10 mouse cellular contexts compared by ENCODE assay signal in the genomic region with DNA sequence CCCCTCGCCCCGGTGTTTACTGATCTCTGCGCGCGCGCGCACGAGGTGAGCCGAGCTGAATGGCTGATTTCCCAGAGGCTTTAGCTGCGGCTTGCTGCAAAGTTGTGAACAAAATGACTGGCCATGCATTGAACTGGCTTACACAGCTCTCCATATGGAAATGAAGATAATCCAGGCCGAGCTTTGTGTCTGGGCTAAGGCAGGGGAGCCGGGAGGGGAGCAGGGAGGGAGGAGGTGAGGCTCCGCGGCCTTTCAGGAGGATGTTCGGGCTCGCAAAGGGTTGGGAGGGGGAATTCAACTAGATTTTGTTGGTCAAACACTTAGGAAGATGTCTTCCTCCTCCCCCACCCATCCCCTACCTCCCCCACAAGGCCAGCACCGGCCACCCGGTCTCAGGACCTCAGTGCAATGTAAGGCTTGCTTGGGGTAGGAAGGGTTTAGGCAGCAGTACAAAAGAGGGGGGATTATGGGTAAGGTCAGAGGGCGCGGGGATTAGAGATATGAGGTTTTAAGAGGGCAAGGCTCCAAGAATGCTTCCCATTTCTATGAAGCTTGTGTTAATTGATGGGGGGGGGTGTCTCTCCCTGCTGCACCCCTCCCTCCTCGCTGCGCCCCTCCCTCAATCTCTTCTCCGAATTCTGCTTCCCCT.
DNase-seq lines count a peak whose midpoint lies in the region; ATAC-seq and TF ChIP-seq lines count a peak whose summit lies in the region.
"Had no signal": no experiment of that assay in that cellular context is flagged by ENCODE, and none has a peak within 500 bp of the region (broad histone marks: within the 10 kb centered on the region; RNA-seq: fewer than 3 reads in every experiment).

No protein-coding gene starts in this region.

- peaks cover 37% of the 10 kb centered on the region for H3K27me3 ChIP-seq in hindbrain, embryonic 13.5 days
- no peaks in the 10 kb centered on the region; the same call in 1 of the 2 replicates for H3K27me3 ChIP-seq in midbrain, postnatal 0 days (ENCODE audit: insufficient read depth, low read length)

- no peaks in the 10 kb centered on the region for H3K36me3 ChIP-seq in hindbrain, embryonic 13.5 days
- no peaks in the 10 kb centered on the region for H3K36me3 ChIP-seq in midbrain, postnatal 0 days (ENCODE audit: insufficient read depth, low read length)

- no peak for TF ChIP-seq CTCF in midbrain, postnatal 0 days (IDR thresholded peaks at IDR 0.05)

- no peaks in the 10 kb centered on the region for H3K9me3 ChIP-seq in hindbrain, embryonic 13.5 days
- no peaks in the 10 kb centered on the region for H3K9me3 ChIP-seq in midbrain, postnatal 0 days (ENCODE audit: low read length)

- 9% methylated on average over 23 of the region's 23 CpGs for WGBS in hindbrain, embryonic 13.5 days
- 2% methylated on average over 23 of the region's 23 CpGs for WGBS in midbrain, postnatal 0 days

- no peak overlapping the region for H3K4me3 ChIP-seq in hindbrain, embryonic 13.5 days
- H3K4me3 ChIP-seq in midbrain, postnatal 0 days (ENCODE audit: low read depth, low read length) = no peak overlapping the region

- peak overlapping the region; percentile 51; the same call in 1 of the 2 replicates for H3K9ac ChIP-seq in hindbrain, embryonic 13.5 days
- peak overlapping the region; percentile 29; the same call in 1 of the 2 replicates for H3K9ac ChIP-seq in midbrain, postnatal 0 days (replicated peaks; ENCODE audit: low read length, poor library complexity, severe bottlenecking)

- no peak for ATAC-seq in hindbrain, embryonic 13.5 days (ENCODE audit: low FRiP score)
- no peak for ATAC-seq in midbrain, postnatal 0 days (ENCODE audit: low FRiP score)
- ATAC-seq: Patski had no signal

- peaks cover 36% of the 10 kb centered on the region for H3K4me1 ChIP-seq in hindbrain, embryonic 13.5 days (replicated peaks)
- H3K4me1 ChIP-seq in midbrain, postnatal 0 days (ENCODE audit: insufficient read depth, low read length) = 0 out of 2 replicates have a peak, but pooled peaks cover 9% of the 10 kb centered on the region

- H3K4me2 ChIP-seq in hindbrain, embryonic 13.5 days = peak overlapping the region; percentile 33
- peak overlapping the region; percentile 38 for H3K4me2 ChIP-seq in midbrain, postnatal 0 days (ENCODE audit: low read depth, low read length, poor library complexity, severe bottlenecking)

- H3K27ac ChIP-seq in hindbrain, embryonic 13.5 days = peak overlapping the region; percentile 82
- peak overlapping the region; percentile 32; the same call in 1 of the 2 replicates for H3K27ac ChIP-seq in midbrain, postnatal 0 days (ENCODE audit: low read depth, low read length)

- peak; percentile 62 for DNase-seq in R1 (ENCODE audit: low read depth, low spot score)
- peak; percentile 61 for DNase-seq in embryo, embryonic 9.5 days (ENCODE audit: extremely low spot score)
- DNase-seq in midbrain, postnatal 0 days (ENCODE audit: low spot score) = peak; percentile 66
- no peak for DNase-seq in urinary bladder, postnatal 25 days (ENCODE audit: low spot score)
- DNase-seq in right cerebral cortex, adult 18-20 months = no peak
- no peak for DNase-seq in right cerebral cortex, postnatal 36 days (ENCODE audit: low spot score in 2 of 2)
- DNase-seq: kidney, postnatal 36 days; thymus, postnatal 14 days had no signal

Comparison
In these comparisons a context has a peak if more than half of its experiments do, and no peak if none do; other contexts are left out.
1. DNase-seq: peak in R1 (single experiment), embryo, embryonic 9.5 days (single experiment) and midbrain, postnatal 0 days (single experiment); none in urinary bladder, postnatal 25 days (single experiment), right cerebral cortex, adult 18-20 months (single experiment) and right cerebral cortex, postnatal 36 days (0 of 2).